Mouse (Mus musculus) T-helper 2 cell (primary cell): Measurements from ENCODE around the gene Zfand2a.

Experiments used
- in situ Hi-C: fragments of 300-600 bp; cut with MboI, MseI; formaldehyde crosslinking; loops from one replicate; pipeline ENCODE4 v1.15.1; 2025; ENCODE audit warnings: high pct_unique_total_duplicates

Zfand2a gene

DNA sequence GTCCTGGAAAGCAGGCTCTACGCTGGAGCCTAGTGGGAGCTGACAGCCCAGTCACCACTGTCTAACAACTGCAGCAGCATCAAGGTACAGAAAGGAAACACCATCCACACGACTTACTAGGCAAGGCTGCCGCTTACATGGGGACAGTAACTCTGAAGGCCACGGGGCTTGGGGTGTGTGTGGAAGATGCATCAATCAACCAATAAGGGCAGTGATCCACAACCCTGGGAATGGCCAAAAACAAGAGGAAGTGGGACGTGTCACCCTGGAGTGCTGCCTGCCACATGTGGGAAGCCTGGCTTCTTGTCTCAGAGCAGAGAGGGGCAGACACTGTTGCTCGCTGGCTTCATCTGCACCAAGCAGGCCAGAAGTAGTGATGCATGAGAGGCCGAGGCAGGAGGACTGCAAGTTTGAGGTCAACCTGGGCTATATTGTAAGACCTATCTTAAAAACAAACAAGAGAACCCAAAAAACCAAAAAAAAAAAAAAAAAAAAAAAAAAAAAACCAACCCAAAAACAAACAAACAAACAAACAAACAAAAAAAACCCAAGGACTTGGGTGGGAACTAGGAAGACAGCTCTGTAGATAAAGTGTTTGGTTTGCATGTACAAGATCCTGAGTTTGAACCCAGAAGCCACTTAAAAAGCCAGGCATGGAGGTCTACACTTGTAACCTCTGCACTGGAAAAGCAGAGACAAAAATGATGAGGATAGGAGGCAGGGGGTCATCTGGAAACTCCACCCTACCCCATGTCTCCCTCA is 51.4 kb downstream of the Zfand2a start:
- in situ Hi-C loops = no loop called here

DNA sequence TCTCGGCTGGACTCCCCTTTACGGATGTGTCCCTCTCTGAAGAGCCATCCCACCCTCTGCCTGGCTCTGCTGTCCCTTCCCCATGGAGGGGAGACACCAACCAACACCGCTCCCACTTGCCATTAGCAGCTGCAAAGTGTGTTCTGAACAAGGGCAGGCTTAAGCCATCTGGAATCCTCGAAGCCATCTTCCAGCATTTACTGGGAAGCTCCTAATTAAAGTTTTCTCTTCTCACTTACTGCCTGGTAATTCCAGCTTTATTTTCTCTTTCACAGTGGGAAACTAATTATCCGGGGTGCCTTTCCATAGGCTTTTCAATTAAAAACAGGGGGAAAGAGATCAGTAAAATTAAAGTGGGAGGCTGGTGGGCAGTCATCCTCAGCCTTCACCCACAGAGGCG is 52.0 kb downstream of the Zfand2a start:
- in situ Hi-C loops = no loop called here

DNA sequence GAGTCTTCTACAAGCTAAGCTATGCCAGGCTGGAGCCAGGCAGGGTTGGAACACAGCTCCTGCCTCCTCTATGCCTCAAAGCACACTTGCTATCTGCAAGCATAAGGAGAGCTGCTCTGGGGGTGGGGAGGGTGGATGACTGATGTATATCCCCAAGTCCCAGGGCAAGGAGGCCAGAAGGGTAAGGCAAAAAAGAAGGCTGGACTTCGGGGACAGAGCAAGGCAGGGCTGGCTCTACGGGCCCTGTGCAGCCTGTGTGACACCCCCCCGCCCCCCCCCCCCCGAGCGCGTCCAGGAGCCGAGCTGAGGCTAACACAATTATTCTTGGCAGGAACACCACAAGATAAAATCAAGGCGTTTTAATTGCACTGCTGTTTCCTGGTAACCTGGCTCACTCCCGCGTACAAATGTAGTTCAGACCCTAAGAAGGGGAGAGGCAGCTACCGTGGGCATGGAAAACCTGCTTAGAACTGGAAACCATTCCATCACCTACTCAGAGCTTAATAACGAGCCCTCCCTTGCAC is 54.5 kb downstream of the Zfand2a start:
- in situ Hi-C loops = no loop called here

DNA sequence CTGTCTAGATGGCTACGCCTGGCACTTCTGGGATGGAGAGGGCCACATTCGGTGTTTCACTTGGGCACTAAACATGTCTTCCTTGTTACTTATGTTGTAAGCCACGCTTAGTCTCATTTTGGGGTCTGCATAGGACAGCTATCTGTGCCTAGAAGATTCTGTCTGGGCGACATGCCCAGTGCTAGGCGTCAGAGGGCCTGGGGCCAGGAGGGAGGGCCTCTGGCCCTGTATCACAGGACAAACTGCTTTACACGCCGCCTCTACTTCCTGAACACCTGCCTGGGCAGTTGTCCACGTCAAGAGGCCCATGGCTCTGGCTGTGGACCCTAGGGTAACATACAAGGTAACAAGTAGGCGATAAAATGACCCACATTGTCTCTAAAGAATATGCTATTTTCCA is 56.4 kb downstream of the Zfand2a start:
- in situ Hi-C loops = no loop called here

DNA sequence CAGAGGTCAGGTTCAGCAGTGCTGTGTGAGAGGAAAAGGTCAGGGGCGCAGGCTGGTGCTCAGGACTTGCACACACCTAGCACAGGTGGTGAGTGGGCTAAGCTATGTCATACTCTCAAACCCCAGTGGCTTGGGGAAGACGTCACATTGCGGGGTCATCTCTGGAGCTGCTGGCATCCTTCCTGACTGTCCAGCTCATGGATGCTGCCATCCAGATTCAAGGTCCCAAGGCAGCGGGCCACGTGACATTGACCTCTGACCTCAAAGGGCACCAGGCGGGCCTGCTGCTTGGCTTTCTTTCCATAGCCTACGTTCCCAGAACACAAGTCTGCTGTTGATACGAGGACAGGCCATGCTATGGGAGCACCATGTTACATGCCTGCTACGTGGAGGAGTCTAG is 57.3 kb downstream of the Zfand2a start:
- in situ Hi-C loops = no loop called here

DNA sequence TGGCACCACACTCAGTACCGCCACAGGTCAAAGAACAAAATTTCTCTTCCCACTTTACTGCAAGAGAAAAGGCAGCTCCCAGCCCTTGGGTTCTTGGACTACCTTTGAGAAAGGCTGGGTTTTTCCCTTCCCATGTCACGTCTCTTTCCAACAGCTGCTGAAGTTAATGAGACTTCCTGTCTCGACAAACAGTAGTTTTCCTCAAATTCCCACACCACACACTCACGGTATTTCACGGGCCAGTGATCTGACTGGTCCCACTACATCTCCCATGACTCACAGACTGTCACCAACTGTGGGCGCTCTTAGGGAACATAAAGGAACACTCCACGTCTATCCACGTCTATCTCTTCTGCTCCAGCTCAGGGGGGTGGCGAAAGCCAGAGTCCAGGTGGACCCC is 59.2 kb downstream of the Zfand2a start:
- in situ Hi-C loops = no loop called here

DNA sequence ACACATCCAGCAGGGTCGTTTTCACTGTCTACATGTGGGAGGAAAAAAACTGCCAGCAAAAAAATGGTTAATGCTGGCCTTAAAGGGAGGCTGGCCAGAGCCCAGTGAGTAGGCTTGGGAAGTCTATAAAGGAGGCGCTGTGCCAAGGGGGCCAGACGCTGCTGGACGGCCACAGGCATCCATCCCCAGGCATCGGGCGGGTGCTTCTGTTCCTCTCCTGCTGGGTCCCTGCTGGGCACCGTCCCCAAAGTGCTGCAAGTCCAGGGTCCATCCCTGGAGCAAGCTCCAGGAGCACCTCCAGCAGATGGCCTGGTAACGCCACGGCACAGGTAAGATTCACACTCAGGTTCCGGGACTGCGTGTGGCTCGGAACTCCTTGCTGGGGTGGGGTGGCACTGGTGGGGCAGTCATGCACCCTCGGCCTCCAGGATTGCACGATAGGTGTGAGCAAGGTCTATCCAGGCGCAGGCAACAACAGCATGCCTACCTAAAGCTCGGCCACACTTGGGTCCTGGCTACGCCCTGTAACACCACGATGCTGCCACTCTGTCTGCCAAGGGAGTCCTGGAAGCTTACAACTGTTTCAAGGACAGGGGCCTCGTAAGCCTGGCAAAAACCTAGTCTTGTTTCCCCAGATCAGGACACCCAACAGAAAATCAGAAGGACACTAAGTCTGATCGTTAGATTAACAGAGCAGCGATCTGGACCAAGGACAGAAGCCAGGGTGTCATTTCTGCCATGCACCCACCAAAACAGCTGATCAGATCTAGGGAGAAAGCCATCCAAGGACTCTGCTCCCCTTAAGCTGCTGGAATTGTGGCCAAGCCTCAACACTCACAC is 61.1 kb downstream of the Zfand2a start, which contains the start of gene Gper1:
Gene Gper1, plus strand, starts transcription at position 126 of the 840 bp plus-strand sequence.
- in situ Hi-C loops = no loop called here
